Mouse (Mus musculus) CH12.LX (cell line): ENCODE measurements around the gene Eef1akmt4. TPM values are rescaled to one million over a fixed set of nuclear protein-coding genes. Genes with fewer than 3 reads are reported as not detected.

Experiments
- DNase-seq: peaks from one replicate; pipeline ENCODE4 v3.0.0-alpha.2; 2013; ENCODE audit errors: extremely low read depth
- H3K27ac ChIP-seq: 2 replicates; pipeline ENCODE4 v1.5.1; 2012; ENCODE audit warnings: low read depth, mild to moderate bottlenecking, control low read depth, moderate library complexity; ENCODE audit not compliant: insufficient read depth
- H3K27me3 ChIP-seq: replicated peaks from 2 replicates; pipeline ENCODE3; 2012; ENCODE audit warnings: inconsistent platforms
- H3K36me3 ChIP-seq, 2 experiments: replicated peaks in 1 of 2; 2 replicates each; pipeline versions ENCODE3 to v1.6.1; 2012; ENCODE audit warnings: inconsistent platforms in 1 of 2, low read length in 1 of 2, mild to moderate bottlenecking in 1 of 2, mixed read lengths in 1 of 2, moderate library complexity in 1 of 2; ENCODE audit not compliant: control insufficient read depth in 1 of 2, insufficient read depth in 1 of 2
- H3K4me1 ChIP-seq, 2 experiments: 2 replicates each; pipeline ENCODE4 v1.6.1; 2012; ENCODE audit warnings: inconsistent platforms in 1 of 2, moderate library complexity in 1 of 2; ENCODE audit not compliant: insufficient read depth in 2 of 2, control insufficient read depth in 1 of 2
- H3K4me2 ChIP-seq: 2 replicates; pipeline ENCODE4 v1.6.1; 2012; ENCODE audit warnings: low read depth, mild to moderate bottlenecking, control low read depth; ENCODE audit not compliant: poor library complexity, insufficient read depth, severe bottlenecking
- H3K4me3 ChIP-seq, 3 experiments: fragments of 150-350 bp in 1 of 3; sonication (generic) in 1 of 3; replicated peaks in 1 of 3; 2 replicates each; pipeline versions ENCODE3 to v1.5.1; 2011 to 2012; ENCODE audit warnings: low read depth in 2 of 3, low read length in 2 of 3, mild to moderate bottlenecking in 2 of 3, moderate library complexity in 2 of 3, control low read depth in 1 of 3, improper control_type of control experiment in 1 of 3, inconsistent platforms in 1 of 3, mixed read lengths in 1 of 3; ENCODE audit not compliant: poor library complexity in 1 of 3
- H3K79me2 ChIP-seq: replicated peaks from 2 replicates; pipeline ENCODE4 v1.6.1; 2012; ENCODE audit warnings: mild to moderate bottlenecking, moderate library complexity; ENCODE audit not compliant: control insufficient read depth, poor library complexity, insufficient read depth, severe bottlenecking; ENCODE audit errors: extremely low read depth
- H3K9ac ChIP-seq: 2 replicates; pipeline ENCODE4 v1.6.1; 2012; ENCODE audit warnings: low read depth, mild to moderate bottlenecking, control low read depth, moderate library complexity; ENCODE audit not compliant: insufficient read depth
- H3K9me3 ChIP-seq: replicated peaks from 2 replicates; pipeline ENCODE3; 2012; ENCODE audit warnings: low read length, inconsistent platforms, mixed read lengths
- BHLHE40 ChIP-seq: IDR thresholded peaks from 2 replicates; pipeline ENCODE4 v1.6.1; 2011; ENCODE audit warnings: mild to moderate bottlenecking, low read depth, low read length, improper control_type of control experiment
- CHD1 ChIP-seq: IDR thresholded peaks from 2 replicates; pipeline ENCODE4 v1.6.1; 2012; ENCODE audit warnings: low read depth, low read length, improper control_type of control experiment, inconsistent platforms
- CHD2 ChIP-seq: IDR thresholded peaks from 2 replicates; pipeline ENCODE4 v1.6.1; 2011; ENCODE audit warnings: low read length, improper control_type of control experiment
- CTCF ChIP-seq, 2 experiments: IDR thresholded peaks in 1 of 2; conservative IDR thresholded peaks in 1 of 2; 2 replicates each; pipeline ENCODE4 v1.5.1; 2011 to 2012; ENCODE audit warnings: low read depth in 2 of 2, low read length in 2 of 2, improper control_type of control experiment in 1 of 2, inconsistent platforms in 1 of 2, mild to moderate bottlenecking in 1 of 2, moderate library complexity in 1 of 2
- E2F4 ChIP-seq: IDR thresholded peaks from 2 replicates; pipeline ENCODE4 v1.6.1; 2011; ENCODE audit warnings: low read depth, low read length, improper control_type of control experiment; ENCODE audit not compliant: insufficient replicate concordance
- ELF1 ChIP-seq: IDR thresholded peaks from 2 replicates; pipeline ENCODE4 v1.6.1; 2014; ENCODE audit warnings: low read depth, mild to moderate bottlenecking, inconsistent platforms, low read length, improper control_type of control experiment
- EP300 ChIP-seq: IDR thresholded peaks from 2 replicates; pipeline ENCODE4 v1.6.1; 2011; ENCODE audit warnings: low read length, improper control_type of control experiment
- ETS1 ChIP-seq: conservative IDR thresholded peaks from 2 replicates; pipeline ENCODE4 v1.6.1; 2012; ENCODE audit warnings: low read depth, mild to moderate bottlenecking, inconsistent platforms, low read length, improper control_type of control experiment, moderate library complexity
- GABPA ChIP-seq: IDR thresholded peaks from 2 replicates; pipeline ENCODE4 v1.6.1; 2012; ENCODE audit warnings: low read depth, low read length, improper control_type of control experiment, inconsistent platforms; ENCODE audit not compliant: insufficient replicate concordance
- HCFC1 ChIP-seq: IDR thresholded peaks from 2 replicates; pipeline ENCODE4 v1.6.1; 2012; ENCODE audit warnings: low read depth, mild to moderate bottlenecking, inconsistent platforms, low read length, improper control_type of control experiment
- IRF4 ChIP-seq: IDR thresholded peaks from 2 replicates; pipeline ENCODE4 v1.6.1; 2014; ENCODE audit warnings: low read depth, mild to moderate bottlenecking, inconsistent platforms, low read length, improper control_type of control experiment
- JUN ChIP-seq: IDR thresholded peaks from 2 replicates; pipeline ENCODE4 v1.6.1; 2011; ENCODE audit warnings: low read depth, mild to moderate bottlenecking, low read length, improper control_type of control experiment, moderate library complexity; ENCODE audit not compliant: insufficient read depth
- JUND ChIP-seq: conservative IDR thresholded peaks from 2 replicates; pipeline ENCODE4 v1.6.1; 2011; ENCODE audit warnings: low read depth, low read length, improper control_type of control experiment
- KAT2A ChIP-seq: IDR thresholded peaks from 2 replicates; pipeline ENCODE4 v1.6.1; 2012; ENCODE audit warnings: low read length, improper control_type of control experiment, inconsistent platforms; ENCODE audit not compliant: insufficient replicate concordance
- MAFK ChIP-seq: IDR thresholded peaks from 2 replicates; pipeline ENCODE4 v1.6.1; 2011; ENCODE audit warnings: low read length, improper control_type of control experiment; ENCODE audit not compliant: insufficient replicate concordance
- MAX ChIP-seq: IDR thresholded peaks from 2 replicates; pipeline ENCODE4 v1.6.1; 2011; ENCODE audit warnings: low read length, improper control_type of control experiment
- MAZ ChIP-seq: IDR thresholded peaks from 2 replicates; pipeline ENCODE4 v1.6.1; 2012; ENCODE audit warnings: low read depth, mild to moderate bottlenecking, inconsistent platforms, low read length, improper control_type of control experiment, moderate library complexity
- MEF2A ChIP-seq: IDR thresholded peaks from 2 replicates; pipeline ENCODE4 v1.6.1; 2014; ENCODE audit warnings: low read depth, mild to moderate bottlenecking, inconsistent platforms, low read length, improper control_type of control experiment, borderline replicate concordance
- MXI1 ChIP-seq: IDR thresholded peaks from 2 replicates; pipeline ENCODE4 v1.6.1; 2011; ENCODE audit warnings: mild to moderate bottlenecking, low read depth, low read length, improper control_type of control experiment
- MYC ChIP-seq: IDR thresholded peaks from 2 replicates; pipeline ENCODE4 v1.6.1; 2011; ENCODE audit warnings: low read depth, mild to moderate bottlenecking, improper control_type of control experiment, low read length
- NELFE ChIP-seq: IDR thresholded peaks from 2 replicates; pipeline ENCODE4 v1.6.1; 2011; ENCODE audit warnings: low read depth, low read length, improper control_type of control experiment
- NRF1 ChIP-seq: IDR thresholded peaks from 2 replicates; pipeline ENCODE4 v1.6.1; 2014; ENCODE audit warnings: low read depth, mild to moderate bottlenecking, inconsistent platforms, low read length, improper control_type of control experiment, moderate library complexity
- PAX5 ChIP-seq: IDR thresholded peaks from 2 replicates; pipeline ENCODE4 v1.6.1; 2012; ENCODE audit warnings: low read length, inconsistent platforms, mixed read lengths
- POLR2A ChIP-seq: IDR thresholded peaks from 2 replicates; pipeline ENCODE4 v1.6.1; 2011; ENCODE audit warnings: low read depth, mild to moderate bottlenecking, improper control_type of control experiment, low read length
- POLR2AphosphoS2 ChIP-seq: IDR thresholded peaks from 2 replicates; pipeline ENCODE4 v1.6.1; 2011; ENCODE audit warnings: low read depth, low read length, improper control_type of control experiment
- RAD21 ChIP-seq: IDR thresholded peaks from 2 replicates; pipeline ENCODE4 v1.6.1; 2011; ENCODE audit warnings: low read depth, mild to moderate bottlenecking, low read length, improper control_type of control experiment, moderate library complexity
- RCOR1 ChIP-seq: conservative IDR thresholded peaks from 2 replicates; pipeline ENCODE4 v1.6.1; 2012; ENCODE audit warnings: low read depth, mild to moderate bottlenecking, inconsistent platforms, low read length, improper control_type of control experiment
- SIN3A ChIP-seq: IDR thresholded peaks from 2 replicates; pipeline ENCODE4 v1.6.1; 2012; ENCODE audit warnings: low read length, improper control_type of control experiment, inconsistent platforms
- SMC3 ChIP-seq: IDR thresholded peaks from 2 replicates; pipeline ENCODE4 v1.6.1; 2011; ENCODE audit warnings: low read depth, low read length, improper control_type of control experiment
- TBP ChIP-seq: conservative IDR thresholded peaks from 2 replicates; pipeline ENCODE4 v1.6.1; 2011; ENCODE audit warnings: low read depth, low read length, improper control_type of control experiment
- TCF12 ChIP-seq: IDR thresholded peaks from 2 replicates; pipeline ENCODE4 v1.6.1; 2014; ENCODE audit warnings: low read depth, mild to moderate bottlenecking, inconsistent platforms, low read length, improper control_type of control experiment
- UBTF ChIP-seq: IDR thresholded peaks from 2 replicates; pipeline ENCODE4 v1.6.1; 2012; ENCODE audit warnings: low read depth, mild to moderate bottlenecking, inconsistent platforms, low read length, improper control_type of control experiment, moderate library complexity
- USF1 ChIP-seq: IDR thresholded peaks from 2 replicates; pipeline ENCODE4 v1.6.1; 2014; ENCODE audit warnings: low read depth, mild to moderate bottlenecking, inconsistent platforms, low read length, improper control_type of control experiment
- USF2 ChIP-seq: conservative IDR thresholded peaks from 2 replicates; pipeline ENCODE4 v1.6.1; 2011; ENCODE audit warnings: low read depth, low read length, improper control_type of control experiment
- ZC3H11A ChIP-seq: IDR thresholded peaks from 2 replicates; pipeline ENCODE4 v1.6.1; 2012; ENCODE audit warnings: low read depth, mild to moderate bottlenecking, inconsistent platforms, low read length, improper control_type of control experiment
- ZKSCAN1 ChIP-seq: IDR thresholded peaks from 2 replicates; pipeline ENCODE4 v1.6.1; 2012; ENCODE audit warnings: low read depth, inconsistent platforms, low read length, improper control_type of control experiment, borderline replicate concordance
- ZMIZ1 ChIP-seq: IDR thresholded peaks from 2 replicates; pipeline ENCODE4 v1.6.1; 2012; ENCODE audit warnings: low read depth, mild to moderate bottlenecking, inconsistent platforms, low read length, improper control_type of control experiment
- ZNF384 ChIP-seq: IDR thresholded peaks from 2 replicates; pipeline ENCODE4 v1.6.1; 2012; ENCODE audit warnings: low read depth, low read length, improper control_type of control experiment, inconsistent platforms
- dilution Hi-C: fragments of 300-500 bp; cut with MboI; formaldehyde crosslinking; loops from 2 replicates; pipeline ENCODE4 v1.14.3; 2020; ENCODE audit warnings: low sequenced_read_pairs; ENCODE audit not compliant: extremely low pct_unique_long_range_greater_than_20kb, extremely low pct_ligation_motif_present
- in situ Hi-C: fragments of 300-500 bp; cut with MboI; formaldehyde crosslinking; loops from 3 replicates; pipeline ENCODE4 v1.14.3; 2019; ENCODE audit warnings: low sequenced_read_pairs, low pct_ligation_motif_present, low pct_unique_long_range_greater_than_20kb, mixed read lengths
- polyA plus RNA-seq: library from polyadenylated mRNA; unstranded; fragments of >175 nt; gene quantifications from 2 replicates; pipeline ENCODE4 v1.2.1, GENCODE M21; 2012; ENCODE audit warnings: low read depth; ENCODE audit not compliant: insufficient read length
- total RNA-seq, 2 experiments: library from RNA; depleted of rRNA; stranded (reverse); fragments of 300-350 nt in 1 of 2; fragments of >200 nt in 1 of 2; gene quantifications; 2 replicates each; pipeline ENCODE4 v1.2.3; 2012 to 2014

The Eef1akmt4 gene
- total and polyA plus RNA-seq, 3 experiments: 50.7 to 82.8 (median 53.3) TPM

GRCm38 (mm10) chr16:20621991-20622685 lies 10.7 kb downstream of the Eef1akmt4 start:
- peaks cover 17% of the 10 kb centered on the region for H3K9me3 ChIP-seq
- peak overlapping the region; percentile 72 for H3K4me2 ChIP-seq
- TF ChIP-seq TBP (0 out of 2 replicates have a peak, but pooled peaks have one; percentile 27), CHD1 (no peak), ZKSCAN1 (no peak), CTCF (conservative IDR thresholded peaks at IDR 0.05 in 1 of 2, IDR thresholded peaks at IDR 0.05 in 1 of 2; ENCODE audit: low read depth in 2 of 2, low read length in 2 of 2) (no peak), RCOR1 (peak; percentile 16; the same call in 1 of the 2 replicates), MEF2A (no peak; the same call in 1 of the 2 replicates), MAZ (peak; percentile 92), USF1 (no peak; the same call in 1 of the 2 replicates), ZNF384 (no peak), ZMIZ1 (no peak), USF2 (0 out of 2 replicates have a peak, but pooled peaks have one; percentile 11), IRF4 (peak; percentile 59; the same call in 1 of the 2 replicates), POLR2AphosphoS2 (peak; percentile 82; the same call in 1 of the 2 replicates), TCF12 (peak; percentile 61), EP300 (peak; percentile 1), CHD2 (peak; percentile 53), BHLHE40 (peak; percentile 60), PAX5 (no peak), MAFK (no peak), ZC3H11A (no peak), MAX (no peak; the same call in none of the 2 replicates), MYC (peak; percentile 70; the same call in 1 of the 2 replicates), RAD21 (no peak; the same call in 1 of the 2 replicates), KAT2A (0 out of 2 replicates have a peak, but pooled peaks have one; percentile 10), NELFE (peak; percentile 53), JUND (no peak), JUN (0 out of 2 replicates have a peak, but pooled peaks have one; percentile 4), ETS1 (peak; percentile 65; the same call in 1 of the 2 replicates), HCFC1 (peak; percentile 23; the same call in 1 of the 2 replicates), MXI1 (peak; percentile 72), GABPA (peak; percentile 62; the same call in 1 of the 2 replicates), POLR2A (peak; percentile 70), ELF1 (peak; percentile 40; the same call in 1 of the 2 replicates), NRF1 (peak; percentile 63), E2F4 (peak; percentile 88), SMC3 (no peak), SIN3A (peak; percentile 95), UBTF (peak; percentile 60; the same call in 1 of the 2 replicates)
- TF ChIP-seq, all 38 proteins: peak for 24
- in situ Hi-C loops (no loop called here), dilution Hi-C loops (no loop called here)
- Histone ChIP-seq H3K9ac (peak overlapping the region; percentile 72), H3K4me1 (peaks cover 4 to 27% of the 10 kb centered on the region in 2 experiments; a peak in 3 of 4 replicates), H3K27ac (peak overlapping the region; percentile 85), H3K79me2 (no peaks in the 10 kb centered on the region), H3K36me3 (peaks cover 2 to 36% of the 10 kb centered on the region in 2 experiments), H3K4me3 (peak overlapping the region; percentile 62 to 85 (median 80)), H3K27me3 (no peaks in the 10 kb centered on the region)
- peak; percentile 95 for DNase-seq
